Mouse (Mus musculus) embryo, embryonic 11 days (tissue): Measurements from ENCODE around the gene Bri3bp.
A peak's percentile ranks its signal among the peaks of the same experiment; 100 is the strongest.
"Not testable (repeated sequence)": the region's sequence is repeated elsewhere in the genome, so short reads cannot be mapped to it uniquely, and the experiment has no call there.

Source experiments
- DNase-seq: peaks from one replicate; pipeline ENCODE4 v3.0.0-alpha.2; 2015

Bri3bp gene

DNA sequence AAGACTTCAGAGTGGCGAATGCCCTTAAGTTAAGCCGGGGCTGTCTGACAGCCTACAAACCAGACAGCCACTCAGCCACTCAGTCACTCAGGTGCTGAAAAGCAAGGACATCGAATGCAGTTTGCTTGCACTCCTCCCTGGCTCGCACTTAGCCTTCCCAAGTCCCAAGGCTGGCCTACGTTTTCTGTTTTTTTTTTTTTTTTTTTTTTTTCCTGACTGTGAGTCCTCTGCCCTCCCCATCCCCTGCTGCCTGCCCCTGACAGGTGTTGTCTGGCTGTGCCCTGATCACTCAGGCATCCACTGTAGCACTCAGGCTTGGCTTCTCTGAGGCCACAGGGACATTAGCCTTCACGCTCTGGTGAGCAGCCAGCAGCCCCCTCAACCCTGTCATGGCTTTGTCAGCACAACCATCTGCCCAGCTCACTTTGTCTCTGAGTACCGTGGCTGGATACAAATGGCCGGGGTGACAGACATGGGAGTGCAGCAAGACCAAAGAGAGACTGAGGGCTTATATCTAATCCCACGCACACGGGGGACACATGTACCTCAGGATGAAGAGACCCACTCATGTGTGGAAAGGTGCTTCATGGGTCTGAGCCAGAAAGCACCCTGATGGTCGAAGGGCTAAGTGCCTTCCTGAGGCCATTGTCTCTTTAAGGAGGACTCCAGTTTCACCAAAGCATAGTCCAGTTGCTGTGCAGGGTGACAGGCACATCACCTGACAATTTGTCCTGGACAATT, 46.2 kb downstream of the Bri3bp start:
- DNase-seq: peak; percentile 39

DNA sequence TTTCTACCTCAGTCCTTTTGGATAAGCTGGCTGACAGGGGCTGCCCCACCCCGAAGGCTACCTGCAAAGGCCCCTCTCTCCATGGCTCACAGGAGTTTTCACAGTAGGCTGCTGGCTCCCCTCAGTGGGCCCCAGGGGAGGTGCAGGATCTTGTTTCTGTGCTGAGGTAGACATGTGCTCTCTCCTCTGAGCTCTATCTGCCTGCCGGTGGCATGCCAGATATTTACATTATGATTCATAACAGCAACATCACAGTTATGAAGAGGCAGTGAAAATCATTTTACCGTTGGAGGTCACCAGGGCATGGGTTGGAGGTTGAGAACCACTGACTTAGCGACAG, 46.7 kb downstream of the Bri3bp start:
- DNase-seq: no peak

DNA sequence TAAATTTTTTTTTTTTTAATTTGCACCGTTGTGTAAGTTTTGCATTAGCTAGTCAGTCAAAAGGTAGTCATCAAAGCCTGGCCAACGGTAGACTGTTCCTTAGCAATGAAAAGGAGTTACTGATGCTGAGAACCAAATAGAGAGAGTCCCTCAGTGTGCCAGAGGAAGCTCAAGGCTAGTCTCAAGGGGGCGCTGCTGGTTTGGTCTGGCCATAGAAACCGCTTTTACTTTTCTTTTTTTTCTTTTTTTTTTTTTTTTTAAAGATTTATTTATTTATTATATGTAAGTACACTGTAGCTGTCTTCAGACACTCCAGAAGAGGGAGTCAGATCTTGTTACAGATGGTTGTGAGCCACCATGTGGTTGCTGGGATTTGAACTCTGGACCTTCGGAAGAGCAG, 47.6 kb downstream of the Bri3bp start:
- DNase-seq: not testable (repeated sequence)

DNA sequence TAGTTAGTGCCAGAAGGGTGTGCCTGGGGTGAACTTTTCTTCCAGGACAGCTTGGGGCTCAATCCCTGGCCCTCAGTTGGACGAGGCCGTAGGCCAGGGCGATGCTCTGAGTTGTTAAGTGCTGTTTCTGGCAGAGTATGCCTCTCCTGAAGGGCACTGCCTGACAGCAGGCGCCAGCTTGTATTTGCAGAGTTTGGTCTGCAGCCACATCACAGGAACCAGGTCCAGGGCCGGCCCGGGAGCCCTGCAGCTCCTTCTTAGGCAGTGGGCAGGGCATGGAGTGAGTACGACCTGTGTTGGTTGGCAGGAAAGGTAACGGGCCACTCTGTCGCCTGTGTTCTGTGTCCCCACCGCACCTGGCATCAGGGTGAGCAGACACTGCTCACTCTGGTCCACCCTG, 49.7 kb downstream of the Bri3bp start:
- DNase-seq: no peak

DNA sequence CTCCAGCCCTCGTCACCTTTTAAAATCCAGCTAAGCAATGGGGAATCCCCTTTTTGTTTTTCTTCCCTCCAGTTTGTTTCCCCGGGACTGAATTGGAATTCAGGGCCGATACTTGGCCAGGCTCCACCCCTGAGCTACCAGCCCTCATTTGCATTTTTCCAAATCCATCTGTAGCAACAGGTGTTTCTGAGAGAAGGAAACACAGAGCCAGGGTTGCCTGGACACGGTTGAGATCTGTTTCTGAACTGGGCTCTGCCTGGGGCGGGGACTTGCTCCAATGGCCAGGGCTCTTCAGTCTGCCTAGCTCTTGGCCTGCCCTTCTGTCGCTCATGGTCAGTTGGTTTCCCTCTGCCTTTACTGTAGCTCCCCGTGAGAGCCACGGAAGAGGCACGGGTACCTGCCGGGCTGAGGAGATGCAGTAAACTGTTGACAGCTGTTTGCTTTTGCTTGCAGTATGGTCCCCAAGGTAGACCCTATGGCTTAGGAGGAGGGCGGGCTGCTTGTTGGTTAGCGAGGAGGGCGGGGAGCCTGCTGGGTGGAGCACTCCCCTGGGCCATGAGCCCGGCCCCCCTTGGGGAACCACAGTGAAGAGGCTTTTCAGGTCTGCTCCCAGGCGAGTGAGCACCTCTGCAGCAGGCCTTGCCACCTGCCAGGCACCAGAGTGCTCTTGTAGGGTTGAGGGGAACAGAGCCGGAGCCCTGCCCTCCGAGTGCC, 51.2 kb downstream of the Bri3bp start:
- DNase-seq: no peak

DNA sequence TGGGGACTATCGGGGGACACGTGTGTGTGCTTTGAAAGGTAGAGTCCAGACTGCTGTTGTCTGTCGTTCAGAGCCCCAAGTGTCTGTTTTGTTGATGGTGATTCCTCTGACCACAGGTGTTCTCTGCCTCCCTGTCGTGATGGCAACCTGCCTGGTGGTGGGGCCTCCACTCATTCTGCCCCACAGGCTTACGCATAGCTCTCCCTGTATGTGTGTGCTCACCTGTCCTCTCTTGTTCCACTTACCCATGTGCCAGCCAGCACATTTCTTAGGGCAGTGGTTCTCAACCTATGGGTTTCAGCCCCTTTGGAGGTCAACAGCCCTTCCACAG, 51.7 kb downstream of the Bri3bp start:
- DNase-seq: no peak

DNA sequence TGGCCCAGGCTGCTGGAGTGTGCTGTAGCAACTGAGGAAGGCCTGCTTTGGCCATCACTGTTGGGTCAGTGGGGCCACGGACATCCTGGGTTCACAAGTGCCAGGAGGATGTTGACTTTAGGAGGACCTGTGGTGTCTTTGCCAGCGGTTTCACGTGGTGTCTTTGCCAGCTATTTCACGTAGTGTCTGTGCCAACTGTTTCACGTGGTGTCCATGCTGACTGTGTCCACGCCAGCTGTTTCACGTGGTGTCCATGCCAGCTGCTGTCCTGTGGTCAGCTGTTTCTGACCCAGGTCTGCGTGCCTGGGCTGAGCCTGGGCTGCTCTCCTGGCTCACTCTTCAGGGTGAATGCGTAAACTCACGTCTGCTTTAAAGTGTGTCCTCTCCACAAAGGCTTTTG, 54.3 kb downstream of the Bri3bp start:
- no peak for DNase-seq

DNA sequence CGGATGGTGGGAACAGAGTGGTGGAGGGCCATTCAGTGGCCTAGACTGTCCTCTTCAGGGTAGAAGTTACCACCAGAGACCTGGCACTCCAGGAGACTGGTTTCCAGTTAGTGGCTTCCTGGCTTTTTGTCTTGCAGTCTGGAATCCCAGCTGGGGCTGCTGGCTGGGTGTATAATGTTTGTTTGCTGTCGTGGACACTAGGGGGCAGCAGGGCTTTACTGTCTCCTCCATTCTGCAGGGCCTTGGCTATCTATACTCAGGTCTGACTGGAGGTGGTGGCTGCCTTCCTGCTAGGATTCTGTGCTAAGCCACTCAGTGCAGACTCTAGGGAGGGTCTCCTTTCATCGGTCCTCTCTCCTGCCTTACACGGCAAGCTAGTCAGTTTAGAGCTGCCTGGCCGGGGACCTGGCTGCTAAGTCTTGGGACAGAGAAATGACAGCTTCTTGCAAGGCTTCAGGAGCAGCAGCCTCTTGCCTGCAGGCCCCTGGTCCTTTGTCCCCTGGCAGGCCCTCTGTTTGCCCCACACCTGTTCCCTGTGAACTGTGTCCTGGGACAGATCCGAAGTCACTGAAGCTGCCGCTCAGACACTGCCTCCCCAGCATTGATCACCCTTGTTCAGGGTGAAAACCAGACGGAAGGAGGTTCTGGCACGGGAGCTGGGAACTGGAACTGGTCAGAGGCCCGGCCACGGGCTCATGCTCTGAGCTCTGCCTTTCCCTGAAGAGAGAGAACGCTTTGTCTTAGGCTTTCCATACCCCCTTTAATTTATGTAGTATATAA, 56.6 kb downstream of the Bri3bp start:
- DNase-seq: peak; percentile 78

DNA sequence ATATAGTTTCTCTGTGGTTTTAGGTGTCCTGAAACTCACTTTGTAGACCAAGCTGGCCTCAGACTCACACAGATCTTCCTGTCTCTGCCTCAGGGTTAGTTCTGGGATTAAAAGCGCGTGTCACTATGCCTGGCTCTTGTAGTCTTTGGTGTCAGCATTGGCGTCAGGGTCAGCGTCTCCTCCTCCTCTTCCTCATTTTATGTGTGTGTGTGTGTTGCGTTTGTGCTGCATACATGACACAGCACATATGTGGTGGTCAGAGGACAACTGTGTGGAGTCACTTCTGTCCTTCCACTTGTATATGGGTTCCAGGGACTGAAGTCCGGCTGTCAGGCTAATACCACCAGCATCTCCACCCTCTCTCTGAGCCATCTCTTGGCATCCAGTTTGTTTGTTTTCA, 60.1 kb downstream of the Bri3bp start:
- no peak for DNase-seq

DNA sequence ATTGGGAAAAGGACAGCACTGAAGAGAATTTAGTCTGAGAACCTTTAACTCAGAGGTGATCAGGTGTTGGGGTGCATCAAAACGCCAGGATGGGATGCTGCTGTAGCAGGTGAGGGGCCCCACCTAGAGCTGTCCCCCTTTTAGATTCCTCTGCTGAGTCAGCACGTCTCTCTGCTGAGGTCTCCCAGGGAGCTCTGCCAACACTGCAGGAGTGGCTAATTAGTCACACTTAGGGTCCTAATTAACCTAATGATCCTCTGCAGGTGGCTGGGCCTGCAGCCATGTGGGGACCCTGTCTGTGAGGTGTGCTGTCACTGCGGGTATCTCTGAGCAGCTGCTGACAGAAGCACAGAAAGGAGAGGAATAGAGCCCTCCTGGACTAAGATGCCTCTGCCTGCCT, 60.8 kb downstream of the Bri3bp start:
- no peak for DNase-seq

DNA sequence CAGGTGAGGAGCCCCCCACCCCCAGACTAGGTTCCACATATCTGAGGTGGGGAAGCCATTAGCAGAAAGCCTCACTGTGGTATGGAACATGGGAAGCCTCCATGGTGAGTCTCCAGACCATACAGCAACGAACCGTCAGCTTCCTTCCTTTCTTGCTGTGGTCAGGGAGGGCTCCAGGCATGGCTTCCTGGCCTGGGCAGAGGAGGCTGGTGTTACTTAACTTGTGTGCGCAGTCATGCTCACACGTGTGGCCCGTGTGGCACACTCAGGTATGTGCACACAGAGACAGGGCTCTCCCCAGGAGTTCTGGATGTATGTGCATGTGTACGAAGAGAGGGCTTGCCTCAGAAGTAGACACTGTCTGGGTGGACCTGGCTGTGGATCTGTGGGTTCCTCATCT, 62.3 kb downstream of the Bri3bp start:
- DNase-seq: no peak

DNA sequence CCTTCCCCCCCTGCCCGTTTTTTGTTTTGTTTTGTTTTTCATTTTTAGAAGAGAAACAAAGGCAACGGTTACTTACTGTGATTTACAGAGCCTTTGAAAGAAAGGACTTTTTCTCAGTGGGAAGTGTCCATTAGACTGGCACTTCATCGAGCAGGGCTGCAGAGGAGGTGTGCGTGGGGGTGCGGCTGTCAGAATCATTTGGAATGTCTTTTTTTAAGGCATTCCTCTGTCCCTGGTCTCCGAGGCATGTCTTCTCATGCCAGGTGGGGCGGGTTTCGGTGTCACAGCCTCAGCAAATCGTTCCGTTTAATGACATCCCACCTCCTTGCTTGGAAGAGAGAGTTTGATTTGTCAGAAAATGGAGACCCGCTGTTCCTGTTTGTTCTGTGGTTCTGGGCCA, 63.3 kb downstream of the Bri3bp start:
- no peak for DNase-seq

DNA sequence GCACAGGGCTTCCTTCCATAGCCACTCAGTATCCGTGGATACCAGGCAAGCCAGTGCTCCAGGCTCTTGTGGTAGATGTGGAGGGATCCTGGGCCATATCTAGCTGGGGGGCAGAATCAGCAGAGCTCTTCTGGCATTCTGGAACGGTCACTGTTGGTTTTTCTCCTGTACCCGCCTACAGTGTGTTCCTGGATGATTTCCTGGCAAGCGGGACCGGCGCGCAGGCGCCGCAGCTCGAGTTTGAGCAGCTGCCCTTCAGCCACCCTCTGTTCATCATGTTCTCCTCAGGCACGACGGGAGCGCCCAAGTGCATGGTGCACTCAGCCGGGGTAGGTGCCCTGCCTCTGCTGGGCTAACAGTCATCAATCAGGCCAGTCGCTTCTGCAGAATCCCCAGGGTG, 64.6 kb downstream of the Bri3bp start:
- DNase-seq: no peak

DNA sequence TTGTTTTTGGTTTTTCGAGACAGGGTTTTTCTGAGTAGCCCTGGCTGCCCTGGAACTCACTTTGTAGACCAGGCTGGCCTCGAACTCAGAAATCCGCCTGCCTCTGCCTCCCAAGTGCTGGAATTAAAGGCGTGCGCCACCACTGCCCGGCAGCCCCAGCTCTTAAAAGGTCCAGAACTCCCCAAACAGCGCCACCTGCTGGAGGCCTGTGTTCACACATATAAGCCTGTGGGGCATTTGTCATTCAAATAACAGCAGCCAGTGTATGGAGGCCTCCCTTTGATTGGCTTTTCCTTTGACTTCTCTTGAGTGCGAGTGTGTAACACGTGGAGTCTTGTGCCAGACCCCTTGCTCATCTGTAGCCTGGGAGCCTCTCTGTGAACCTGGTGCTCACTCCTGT, 66.2 kb downstream of the Bri3bp start:
- no peak for DNase-seq

DNA sequence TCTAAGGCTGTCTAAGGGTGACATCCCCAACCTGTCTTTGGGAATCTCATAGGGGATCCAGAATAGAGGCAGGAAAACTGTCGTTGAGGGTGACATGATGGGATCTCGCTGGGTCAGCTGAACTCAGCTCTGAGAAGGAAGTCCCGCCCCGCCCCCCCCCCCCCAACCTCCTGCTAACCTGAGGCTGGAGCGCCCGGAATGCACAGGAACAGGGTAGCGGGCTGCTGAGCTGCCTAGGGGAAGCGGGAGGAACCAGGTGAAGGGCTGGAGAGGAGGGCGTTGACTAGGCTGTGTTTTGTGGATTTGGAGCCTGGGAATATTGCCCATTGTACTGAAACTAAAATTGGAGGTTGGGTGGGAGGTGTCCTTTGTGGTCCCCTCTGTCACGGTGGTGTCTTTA, 66.6 kb downstream of the Bri3bp start:
- DNase-seq: no peak

DNA sequence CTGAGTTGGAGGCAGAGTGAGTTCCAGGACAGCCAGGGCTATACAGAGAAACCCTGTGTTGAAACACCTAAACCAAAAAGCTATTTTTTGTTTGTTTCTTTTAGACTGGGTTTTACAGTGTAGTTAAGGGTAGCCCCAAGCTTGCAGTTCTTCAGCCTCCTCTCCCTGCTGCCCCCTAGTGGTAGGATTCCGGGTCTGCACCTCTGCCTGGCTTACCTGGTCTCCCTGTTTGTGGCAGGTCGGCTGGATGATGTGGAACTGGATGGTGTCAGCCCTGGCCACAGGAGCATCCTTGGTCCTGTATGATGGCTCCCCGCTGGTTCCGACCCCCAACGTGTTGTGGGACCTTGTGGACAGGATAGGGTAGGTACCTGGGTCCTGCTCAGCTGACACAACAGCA, 68.2 kb downstream of the Bri3bp start:
- peak; percentile 50 for DNase-seq
